Mouse (Mus musculus): Measurements from ENCODE around the gene Tbl1x. TPM values are rescaled to one million over a fixed set of nuclear protein-coding genes. Genes with fewer than 3 reads are reported as not detected.
"Not testable (repeated sequence)": the region's sequence is repeated elsewhere in the genome, so short reads cannot be mapped to it uniquely, and the experiment has no call there.

Tbl1x gene
- polyA plus RNA-seq, 1 experiment: 30.4 TPM

- Histone ChIP-seq H3K27ac (replicated peaks; ENCODE audit: low read depth, low read length) (no peak overlapping the region), H3K4me3 (ENCODE audit: insufficient read depth, low read depth, low read length) (no peak overlapping the region)
Measured at GRCm38 (mm10) chrX:77522842-77523375, 12.1 kb downstream of the Tbl1x start.

GRCm38 (mm10) chrX:77525179-77525578 lies 14.4 kb downstream of the Tbl1x start:
- no peak overlapping the region for H3K27ac ChIP-seq (replicated peaks; ENCODE audit: low read depth, low read length)
- H3K4me3 ChIP-seq (ENCODE audit: insufficient read depth, low read depth, low read length): no peak overlapping the region
- peaks cover 8% of the 10 kb centered on the region; the same call in 1 of the 2 replicates for H3K4me1 ChIP-seq (ENCODE audit: control insufficient read depth, insufficient read depth, insufficient read length, low read length)

More at GRCm38 (mm10) chrX:77522842-77523375, 12.1 kb downstream of the Tbl1x start:
- H3K4me1 ChIP-seq (ENCODE audit: control insufficient read depth, insufficient read depth, insufficient read length, low read length): peaks cover 9% of the 10 kb centered on the region; the same call in 1 of the 2 replicates

- H3K4me1 ChIP-seq (ENCODE audit: control insufficient read depth, insufficient read depth, insufficient read length, low read length): peaks cover 6% of the 10 kb centered on the region; the same call in 1 of the 2 replicates
- no peak overlapping the region for H3K4me3 ChIP-seq (ENCODE audit: insufficient read depth, low read depth, low read length)
- H3K27ac ChIP-seq (replicated peaks; ENCODE audit: low read depth, low read length): peak overlapping the region; percentile 29; the same call in 1 of the 2 replicates
Measured at GRCm38 (mm10) chrX:77528401-77528800, 17.6 kb downstream of the Tbl1x start.

GRCm38 (mm10) chrX:77530997-77531396 lies 20.2 kb downstream of the Tbl1x start:
- peak overlapping the region; percentile 13; the same call in 1 of the 2 replicates for H3K27ac ChIP-seq (replicated peaks; ENCODE audit: low read depth, low read length)

GRCm38 (mm10) chrX:77533922-77534321 lies 23.1 kb downstream of the Tbl1x start:
- Histone ChIP-seq H3K27ac (replicated peaks; ENCODE audit: low read depth, low read length) (no peak overlapping the region), H3K4me3 (ENCODE audit: insufficient read depth, low read depth, low read length) (no peak overlapping the region), H3K4me1 (ENCODE audit: control insufficient read depth, insufficient read depth, insufficient read length, low read length) (no peaks in the 10 kb centered on the region)

More at GRCm38 (mm10) chrX:77530997-77531396, 20.2 kb downstream of the Tbl1x start:
- Histone ChIP-seq H3K4me3 (ENCODE audit: insufficient read depth, low read depth, low read length) (no peak overlapping the region), H3K4me1 (ENCODE audit: control insufficient read depth, insufficient read depth, insufficient read length, low read length) (peaks cover 4% of the 10 kb centered on the region; the same call in 1 of the 2 replicates)

GRCm38 (mm10) chrX:77539770-77540169 lies 29.0 kb downstream of the Tbl1x start:
- not testable (repeated sequence) for H3K27ac ChIP-seq (replicated peaks; ENCODE audit: low read depth, low read length); H3K4me1 ChIP-seq (ENCODE audit: control insufficient read depth, insufficient read depth, insufficient read length, low read length); H3K4me3 ChIP-seq (ENCODE audit: insufficient read depth, low read depth, low read length)

- Histone ChIP-seq H3K27ac (replicated peaks; ENCODE audit: low read depth, low read length) (no peak overlapping the region), H3K4me3 (ENCODE audit: insufficient read depth, low read depth, low read length) (no peak overlapping the region), H3K4me1 (ENCODE audit: control insufficient read depth, insufficient read depth, insufficient read length, low read length) (peaks cover 8% of the 10 kb centered on the region)
Measured at GRCm38 (mm10) chrX:77544003-77544402, 33.2 kb downstream of the Tbl1x start.

- Histone ChIP-seq H3K4me3 (ENCODE audit: insufficient read depth, low read depth, low read length) (no peak overlapping the region), H3K4me1 (ENCODE audit: control insufficient read depth, insufficient read depth, insufficient read length, low read length) (peaks cover 8% of the 10 kb centered on the region), H3K27ac (replicated peaks; ENCODE audit: low read depth, low read length) (no peak overlapping the region)
Measured at GRCm38 (mm10) chrX:77544550-77544949, 33.7 kb downstream of the Tbl1x start.

- Histone ChIP-seq H3K27ac (replicated peaks; ENCODE audit: low read depth, low read length) (no peak overlapping the region; the same call in none of the 2 replicates), H3K4me3 (ENCODE audit: insufficient read depth, low read depth, low read length) (no peak overlapping the region)
Measured at GRCm38 (mm10) chrX:77545362-77546078, 34.7 kb downstream of the Tbl1x start.

GRCm38 (mm10) chrX:77546448-77546847 lies 35.6 kb downstream of the Tbl1x start:
- Histone ChIP-seq H3K4me1 (ENCODE audit: control insufficient read depth, insufficient read depth, insufficient read length, low read length) (peaks cover 8% of the 10 kb centered on the region), H3K4me3 (ENCODE audit: insufficient read depth, low read depth, low read length) (no peak overlapping the region), H3K27ac (replicated peaks; ENCODE audit: low read depth, low read length) (no peak overlapping the region)

More at GRCm38 (mm10) chrX:77545362-77546078, 34.7 kb downstream of the Tbl1x start:
- H3K4me1 ChIP-seq (ENCODE audit: control insufficient read depth, insufficient read depth, insufficient read length, low read length): peaks cover 8% of the 10 kb centered on the region

GRCm38 (mm10) chrX:77548951-77549350 lies 38.1 kb downstream of the Tbl1x start:
- Histone ChIP-seq H3K4me3 (ENCODE audit: insufficient read depth, low read depth, low read length) (no peak overlapping the region), H3K27ac (replicated peaks; ENCODE audit: low read depth, low read length) (no peak overlapping the region), H3K4me1 (ENCODE audit: control insufficient read depth, insufficient read depth, insufficient read length, low read length) (peaks cover 7% of the 10 kb centered on the region; the same call in 1 of the 2 replicates)

- no peaks in the 10 kb centered on the region; the same call in 1 of the 2 replicates for H3K4me1 ChIP-seq (ENCODE audit: control insufficient read depth, insufficient read depth, insufficient read length, low read length)
- no peak overlapping the region for H3K4me3 ChIP-seq (ENCODE audit: insufficient read depth, low read depth, low read length)
- no peak overlapping the region for H3K27ac ChIP-seq (replicated peaks; ENCODE audit: low read depth, low read length)
Measured at GRCm38 (mm10) chrX:77550388-77550787, 39.6 kb downstream of the Tbl1x start.

- no peaks in the 10 kb centered on the region; the same call in 1 of the 2 replicates for H3K4me1 ChIP-seq (ENCODE audit: control insufficient read depth, insufficient read depth, insufficient read length, low read length)
- H3K27ac ChIP-seq (replicated peaks; ENCODE audit: low read depth, low read length): no peak overlapping the region
- no peak overlapping the region for H3K4me3 ChIP-seq (ENCODE audit: insufficient read depth, low read depth, low read length)
Measured at GRCm38 (mm10) chrX:77551306-77551705, 40.5 kb downstream of the Tbl1x start.

GRCm38 (mm10) chrX:77552088-77552487 lies 41.3 kb downstream of the Tbl1x start:
- H3K4me1 ChIP-seq (ENCODE audit: control insufficient read depth, insufficient read depth, insufficient read length, low read length): no peaks in the 10 kb centered on the region; the same call in 1 of the 2 replicates
- H3K4me3 ChIP-seq (ENCODE audit: insufficient read depth, low read depth, low read length): no peak overlapping the region
- H3K27ac ChIP-seq (replicated peaks; ENCODE audit: low read depth, low read length): no peak overlapping the region

GRCm38 (mm10) chrX:77555985-77556384 lies 45.2 kb downstream of the Tbl1x start:
- no peak overlapping the region for H3K27ac ChIP-seq (replicated peaks; ENCODE audit: low read depth, low read length)
- H3K4me3 ChIP-seq (ENCODE audit: insufficient read depth, low read depth, low read length): no peak overlapping the region
- H3K4me1 ChIP-seq (ENCODE audit: control insufficient read depth, insufficient read depth, insufficient read length, low read length): no peaks in the 10 kb centered on the region
